Mouse (Mus musculus): ENCODE measurements around the gene Acd. TPM values are rescaled to one million over a fixed set of nuclear protein-coding genes. Genes with fewer than 3 reads are reported as not detected.

Acd gene
- polyA plus RNA-seq, 1 experiment: 56.3 TPM

DNA sequence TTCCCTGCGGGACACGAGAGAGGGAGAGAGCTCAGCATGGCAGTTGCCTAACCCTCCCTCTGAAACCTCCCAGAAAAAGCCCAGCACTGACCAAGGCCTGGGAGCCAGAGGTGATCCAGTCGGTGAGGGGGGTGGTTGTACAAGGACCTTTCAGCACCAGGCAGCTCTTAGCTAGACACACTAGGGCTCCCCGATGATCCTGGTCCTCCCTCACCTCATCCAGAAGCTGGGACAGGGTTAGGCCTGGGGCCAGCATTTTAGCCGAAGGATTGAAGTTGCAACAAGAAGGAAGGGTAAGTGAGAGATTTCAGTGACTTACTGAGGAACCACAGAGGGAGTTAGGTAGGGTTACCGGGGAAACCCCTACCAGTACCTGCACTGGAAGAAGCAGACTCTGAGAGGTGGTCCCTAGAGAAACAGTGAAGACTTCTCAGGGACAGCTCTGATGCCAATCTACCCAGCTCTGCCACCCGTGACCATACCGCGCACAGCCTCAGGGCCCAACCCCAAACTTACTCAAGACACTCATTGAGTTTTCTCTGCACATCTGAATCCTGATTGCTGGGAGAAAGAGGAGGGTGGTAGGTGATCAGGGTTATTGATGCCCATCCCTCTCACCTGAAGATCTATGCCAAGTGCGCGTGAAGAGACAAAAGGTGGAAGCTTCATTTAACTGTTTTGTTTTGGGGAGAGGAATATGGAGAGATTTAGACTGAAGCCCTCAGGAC, 1.2 kb downstream of the Acd start:
- Histone ChIP-seq H3K4me1 (ENCODE audit: control insufficient read depth, insufficient read depth, low read length) (peaks cover 49% of the 10 kb centered on the region), H3K4me3 (replicated peaks; ENCODE audit: insufficient read depth, low read depth, low read length) (no peak overlapping the region), H3K27me3 (ENCODE audit: control insufficient read depth, insufficient read depth, low read length) (no peaks in the 10 kb centered on the region), H3K27ac (ENCODE audit: insufficient read depth, low read length) (no peak overlapping the region)
- no peak for TF ChIP-seq POLR2A (IDR thresholded peaks at IDR 0.05; ENCODE audit: borderline replicate concordance, insufficient read depth, low read length)
- TF ChIP-seq CTCF (IDR thresholded peaks at IDR 0.05; ENCODE audit: borderline replicate concordance, insufficient read depth, low read depth, low read length): no peak
- 73% methylated on average over 11 of the region's 11 CpGs for WGBS
- no peak for DNase-seq

DNA sequence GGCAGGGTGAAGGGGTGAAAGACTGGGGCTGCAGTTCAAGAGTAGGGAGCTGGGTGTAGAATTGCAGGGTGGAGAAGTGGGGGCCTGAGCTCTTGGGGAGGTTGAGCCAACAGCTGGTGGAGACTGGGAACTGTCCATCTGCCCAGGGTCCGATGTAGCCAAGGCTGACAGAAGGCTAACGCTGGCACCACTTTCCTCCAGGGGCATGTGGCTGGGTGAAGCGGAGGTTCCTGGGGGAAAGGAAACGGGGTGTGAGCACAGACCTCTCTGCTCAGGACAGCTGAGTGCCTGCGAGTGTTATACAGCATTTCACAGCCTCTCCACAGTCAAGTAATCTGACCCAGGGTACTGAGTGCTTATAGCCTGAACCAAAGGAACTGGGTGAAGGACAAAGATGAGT, 2.2 kb downstream of the Acd start:
- TF ChIP-seq POLR2A (IDR thresholded peaks at IDR 0.05; ENCODE audit: borderline replicate concordance, insufficient read depth, low read length) (no peak), CTCF (IDR thresholded peaks at IDR 0.05; ENCODE audit: borderline replicate concordance, insufficient read depth, low read depth, low read length) (no peak)
- 15% methylated on average over 5 of the region's 5 CpGs for WGBS
- Histone ChIP-seq H3K4me1 (ENCODE audit: control insufficient read depth, insufficient read depth, low read length) (peaks cover 39% of the 10 kb centered on the region), H3K27me3 (ENCODE audit: control insufficient read depth, insufficient read depth, low read length) (no peaks in the 10 kb centered on the region), H3K4me3 (replicated peaks; ENCODE audit: insufficient read depth, low read depth, low read length) (no peak overlapping the region), H3K27ac (ENCODE audit: insufficient read depth, low read length) (no peak overlapping the region)
- no peak for DNase-seq

DNA sequence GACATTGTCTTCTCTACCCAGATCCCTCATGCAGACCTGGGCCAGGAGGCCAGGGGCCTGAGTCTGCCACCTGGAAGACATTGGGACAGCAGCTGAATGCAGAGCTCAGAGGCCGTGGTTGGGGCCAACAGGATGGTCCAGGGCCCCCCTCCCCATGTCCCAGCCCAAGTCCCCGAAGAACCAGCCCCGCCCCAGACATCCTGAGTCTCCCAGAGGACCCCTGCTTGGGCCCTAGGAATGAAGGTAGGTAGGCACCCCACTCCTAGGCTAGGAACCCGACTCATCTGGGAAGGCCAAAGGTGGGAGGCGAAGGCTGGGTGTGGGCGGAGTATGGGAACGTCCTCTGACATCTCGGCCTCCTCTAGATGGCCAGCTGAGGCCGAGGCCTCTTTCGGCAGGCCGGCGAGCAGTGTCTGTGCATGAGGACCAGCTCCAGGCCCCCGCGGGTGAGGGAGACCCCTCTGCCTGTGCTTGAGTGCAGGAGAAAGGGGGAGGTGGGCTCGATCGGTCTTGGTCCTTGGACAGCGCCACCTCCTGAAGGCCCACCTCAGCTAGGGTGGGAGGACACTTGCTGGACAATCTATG, 3.6 kb downstream of the Acd start:
- Histone ChIP-seq H3K4me3 (replicated peaks; ENCODE audit: insufficient read depth, low read depth, low read length) (no peak overlapping the region), H3K27me3 (ENCODE audit: control insufficient read depth, insufficient read depth, low read length) (no peaks in the 10 kb centered on the region), H3K4me1 (ENCODE audit: control insufficient read depth, insufficient read depth, low read length) (peaks cover 27% of the 10 kb centered on the region), H3K27ac (ENCODE audit: insufficient read depth, low read length) (no peak overlapping the region)
- no peak for DNase-seq
- no peak for TF ChIP-seq POLR2A (IDR thresholded peaks at IDR 0.05; ENCODE audit: borderline replicate concordance, insufficient read depth, low read length)
- TF ChIP-seq CTCF (IDR thresholded peaks at IDR 0.05; ENCODE audit: borderline replicate concordance, insufficient read depth, low read depth, low read length): no peak
- WGBS: 86% methylated on average over 17 of the region's 17 CpGs

DNA sequence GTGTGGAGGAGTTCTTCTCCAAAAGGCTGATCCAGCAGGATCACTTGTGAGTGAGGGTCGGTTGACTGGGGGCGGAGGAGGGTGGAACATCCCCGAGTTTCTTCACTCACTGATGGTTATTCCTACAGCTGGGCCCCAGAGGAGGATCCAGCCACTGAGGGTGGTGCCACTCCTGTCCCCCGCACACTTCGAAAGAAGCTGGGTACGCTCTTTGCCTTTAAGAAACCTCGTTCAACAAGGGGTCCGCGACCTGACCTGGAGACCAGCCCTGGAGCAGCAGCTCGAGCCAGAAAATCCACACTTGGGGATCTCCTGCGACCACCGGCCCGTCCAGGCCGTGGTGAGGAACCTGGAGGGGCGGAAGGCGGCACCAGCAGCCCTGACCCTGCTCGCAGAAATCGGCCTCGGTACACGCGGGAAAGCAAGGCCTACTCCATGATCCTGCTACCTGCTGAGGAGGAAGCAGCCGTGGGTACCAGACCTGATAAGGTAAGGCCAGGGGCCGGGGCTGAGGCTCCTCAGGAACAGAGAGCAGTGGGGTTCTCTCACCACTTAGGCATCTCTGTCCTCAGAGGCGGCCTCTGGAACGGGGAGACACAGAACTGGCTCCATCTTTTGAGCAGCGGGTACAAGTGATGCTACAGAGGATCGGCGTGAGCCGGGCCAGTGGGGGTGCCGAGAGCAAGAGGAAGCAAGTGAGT, 5.7 kb downstream of the Acd start:
- Histone ChIP-seq H3K4me1 (ENCODE audit: control insufficient read depth, insufficient read depth, low read length) (peaks cover 27% of the 10 kb centered on the region), H3K4me3 (replicated peaks; ENCODE audit: insufficient read depth, low read depth, low read length) (peak overlapping the region; percentile 89), H3K27me3 (ENCODE audit: control insufficient read depth, insufficient read depth, low read length) (no peaks in the 10 kb centered on the region), H3K27ac (ENCODE audit: insufficient read depth, low read length) (peak overlapping the region; percentile 86)
- TF ChIP-seq CTCF (IDR thresholded peaks at IDR 0.05; ENCODE audit: borderline replicate concordance, insufficient read depth, low read depth, low read length): no peak
- TF ChIP-seq POLR2A (IDR thresholded peaks at IDR 0.05; ENCODE audit: borderline replicate concordance, insufficient read depth, low read length): no peak
- WGBS: 23% methylated on average over 30 of the region's 30 CpGs
- peak in 1 of 2 experiments; percentile 51 for DNase-seq

DNA sequence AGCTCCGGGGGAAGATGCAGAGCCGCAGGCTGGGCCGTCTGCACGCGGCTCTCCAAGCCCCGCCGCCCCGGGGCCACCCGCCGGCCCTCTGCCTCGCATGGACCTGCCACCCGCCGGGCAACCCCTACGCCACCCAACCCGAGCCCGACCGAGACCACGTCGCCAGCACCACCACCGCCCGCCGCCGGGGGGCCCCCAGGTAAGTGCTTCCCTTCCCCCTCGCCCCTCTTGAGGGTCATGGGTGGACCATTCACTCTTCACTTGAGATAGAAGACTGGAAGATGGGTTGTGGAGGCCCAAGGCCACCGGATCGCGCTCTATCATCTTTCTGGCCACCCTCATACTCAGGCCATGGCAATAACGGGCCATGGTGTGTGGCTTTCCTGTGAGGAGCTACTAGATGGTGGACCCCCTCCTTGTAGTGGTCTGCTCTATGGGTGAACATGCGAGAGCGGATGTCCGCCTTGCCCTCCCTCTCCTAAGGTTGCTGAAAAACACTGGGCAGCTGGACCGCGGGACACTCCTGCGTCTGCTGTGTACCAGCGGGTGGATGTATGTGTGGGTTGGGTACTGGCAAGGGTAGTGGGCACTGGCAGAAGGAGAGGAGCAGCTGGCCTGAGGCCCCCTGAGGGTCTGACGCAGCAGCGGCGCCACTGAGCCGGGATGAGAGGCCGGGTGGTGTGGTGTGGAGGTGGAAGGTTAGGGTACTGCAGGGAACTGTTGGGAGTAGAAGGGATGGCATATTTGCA, 6.7 kb downstream of the Acd start:
- TF ChIP-seq POLR2A (IDR thresholded peaks at IDR 0.05; ENCODE audit: borderline replicate concordance, insufficient read depth, low read length): 0 out of 2 replicates have a peak, but pooled peaks have one; percentile 5
- peak; percentile 35; the same call in 1 of the 2 replicates for TF ChIP-seq CTCF (IDR thresholded peaks at IDR 0.05; ENCODE audit: borderline replicate concordance, insufficient read depth, low read depth, low read length)
- H3K27ac ChIP-seq (ENCODE audit: insufficient read depth, low read length): peak overlapping the region; percentile 86
- peak overlapping the region; percentile 89 for H3K4me3 ChIP-seq (replicated peaks; ENCODE audit: insufficient read depth, low read depth, low read length)
- H3K27me3 ChIP-seq (ENCODE audit: control insufficient read depth, insufficient read depth, low read length): no peaks in the 10 kb centered on the region
- peaks cover 20% of the 10 kb centered on the region for H3K4me1 ChIP-seq (ENCODE audit: control insufficient read depth, insufficient read depth, low read length)
- WGBS: 1% methylated on average over 40 of the region's 40 CpGs
- peak; percentile 75 to 79 for DNase-seq

DNA sequence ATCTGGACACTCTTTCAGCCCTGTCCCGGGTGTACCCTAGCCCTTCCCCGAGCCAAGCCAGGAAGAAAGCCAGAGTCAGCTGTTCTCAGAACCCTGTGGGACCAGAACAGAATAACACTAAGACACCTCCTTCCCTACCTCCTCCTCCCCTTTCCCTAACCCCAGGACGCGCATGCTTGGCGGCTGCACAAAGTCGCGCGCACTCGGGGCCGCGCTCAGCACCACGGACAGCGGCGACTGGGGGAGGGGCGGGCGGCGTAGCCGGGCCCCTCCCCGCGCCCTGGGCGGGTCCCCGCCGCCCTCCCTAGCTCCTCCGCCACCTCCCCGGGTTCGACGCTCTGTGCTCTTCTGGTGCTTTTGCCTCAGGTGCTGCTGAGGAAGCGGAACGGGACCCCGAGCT, 7.3 kb downstream of the Acd start:
- Histone ChIP-seq H3K27me3 (ENCODE audit: control insufficient read depth, insufficient read depth, low read length) (no peaks in the 10 kb centered on the region), H3K4me3 (replicated peaks; ENCODE audit: insufficient read depth, low read depth, low read length) (peak overlapping the region; percentile 89), H3K27ac (ENCODE audit: insufficient read depth, low read length) (peak overlapping the region; percentile 86), H3K4me1 (ENCODE audit: control insufficient read depth, insufficient read depth, low read length) (peaks cover 20% of the 10 kb centered on the region)
- DNase-seq: peak; percentile 88
- WGBS: under 1% methylated on average over 30 of the region's 30 CpGs
- TF ChIP-seq POLR2A (IDR thresholded peaks at IDR 0.05; ENCODE audit: borderline replicate concordance, insufficient read depth, low read length) (peak; percentile 42; the same call in 1 of the 2 replicates), CTCF (IDR thresholded peaks at IDR 0.05; ENCODE audit: borderline replicate concordance, insufficient read depth, low read depth, low read length) (no peak)

DNA sequence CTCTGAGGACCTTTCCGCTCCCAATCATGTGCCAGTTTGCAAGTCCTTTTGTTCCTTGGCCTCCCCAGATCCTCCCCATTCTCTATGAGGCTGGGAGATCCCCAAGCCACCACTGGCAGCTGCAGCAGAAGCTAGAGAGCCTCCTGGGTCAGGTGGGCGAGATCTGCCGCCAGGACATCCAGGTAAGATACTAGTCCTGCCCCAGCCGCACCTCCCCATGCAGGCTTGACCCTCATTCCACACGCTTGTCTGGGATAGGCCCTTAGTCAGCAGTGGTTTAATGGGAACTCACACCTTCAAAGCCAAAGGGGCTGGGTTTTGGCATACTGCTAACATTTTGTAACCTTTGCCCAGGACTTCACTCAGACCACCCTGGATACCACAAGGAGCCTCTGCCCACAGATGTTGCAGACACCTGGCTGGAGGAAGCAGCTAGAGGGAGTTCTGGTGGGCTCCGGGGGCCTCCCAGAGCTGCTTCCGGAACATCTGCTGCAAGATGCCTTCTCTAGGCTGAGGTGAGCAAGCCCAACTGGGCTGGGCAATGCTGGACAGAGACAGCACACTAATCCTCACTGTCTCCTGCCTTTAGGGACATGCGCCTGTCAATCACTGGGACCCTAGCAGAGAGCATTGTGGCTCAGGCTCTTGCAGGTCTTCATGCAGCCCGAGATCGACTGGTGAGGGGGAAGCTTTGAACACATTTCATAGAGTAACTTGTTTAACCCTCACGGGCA, 8.3 kb downstream of the Acd start:
- Histone ChIP-seq H3K4me3 (replicated peaks; ENCODE audit: insufficient read depth, low read depth, low read length) (no peak overlapping the region), H3K27ac (ENCODE audit: insufficient read depth, low read length) (no peak overlapping the region), H3K4me1 (ENCODE audit: control insufficient read depth, insufficient read depth, low read length) (peaks cover 18% of the 10 kb centered on the region), H3K27me3 (ENCODE audit: control insufficient read depth, insufficient read depth, low read length) (no peaks in the 10 kb centered on the region)
- 96% methylated on average over 11 of the region's 11 CpGs for WGBS
- TF ChIP-seq POLR2A (IDR thresholded peaks at IDR 0.05; ENCODE audit: borderline replicate concordance, insufficient read depth, low read length): no peak
- no peak for TF ChIP-seq CTCF (IDR thresholded peaks at IDR 0.05; ENCODE audit: borderline replicate concordance, insufficient read depth, low read depth, low read length)
- DNase-seq: no peak

All from cerebellum, adult 2 months (tissue).